In genomic region chr9:107279378-107280321, GRCm38 (mm10) we compare ENCODE assay signal across 8 mouse cellular contexts. TPM values are rescaled to one million over a fixed set of nuclear protein-coding genes. Genes with fewer than 3 reads are reported as not detected.
DNase-seq lines count a peak whose midpoint lies in the region; ATAC-seq and TF ChIP-seq lines count a peak whose summit lies in the region.

No protein-coding gene starts in this region.

- no peak for TF ChIP-seq CTCF in hindbrain, postnatal 0 days (IDR thresholded peaks at IDR 0.05; ENCODE audit: low read depth)

- H3K4me2 ChIP-seq in embryonic facial prominence, embryonic 11.5 days (ENCODE audit: low read depth, low read length), result peak overlapping the region; percentile 22
- H3K4me2 ChIP-seq in hindbrain, postnatal 0 days (ENCODE audit: low read depth, low read length), result 0 out of 2 replicates have a peak overlapping the region, but pooled peaks have one; percentile 21
- peak overlapping the region; percentile 59 for H3K4me2 ChIP-seq in liver, embryonic 15.5 days

- WGBS in embryonic facial prominence, embryonic 11.5 days, result 17% methylated on average over 16 of the region's 16 CpGs
- WGBS in hindbrain, postnatal 0 days, result 36% methylated on average over 16 of the region's 16 CpGs
- 22% methylated on average over 16 of the region's 16 CpGs for WGBS in liver, embryonic 15.5 days (ENCODE audit: insufficient replicate concordance)

- H3K27me3 ChIP-seq in embryonic facial prominence, embryonic 11.5 days (ENCODE audit: control insufficient read depth, insufficient read depth, low read length), result no peaks in the 10 kb centered on the region
- no peaks in the 10 kb centered on the region for H3K27me3 ChIP-seq in hindbrain, postnatal 0 days (ENCODE audit: insufficient read depth, low read length)
- no peaks in the 10 kb centered on the region for H3K27me3 ChIP-seq in liver, embryonic 15.5 days

- 0 out of 2 replicates have a peak overlapping the region, but pooled peaks have one; percentile 28 for H3K27ac ChIP-seq in embryonic facial prominence, embryonic 11.5 days (replicated peaks; ENCODE audit: low read depth, low read length)
- H3K27ac ChIP-seq in hindbrain, postnatal 0 days, result no peak overlapping the region
- H3K27ac ChIP-seq in liver, embryonic 15.5 days (replicated peaks), result peak overlapping the region; percentile 76

- no peaks in the 10 kb centered on the region for H3K36me3 ChIP-seq in embryonic facial prominence, embryonic 11.5 days (replicated peaks; ENCODE audit: control insufficient read depth, insufficient read depth, low read depth, low read length)
- no peaks in the 10 kb centered on the region for H3K36me3 ChIP-seq in hindbrain, postnatal 0 days (ENCODE audit: insufficient read depth, low read length)
- H3K36me3 ChIP-seq in liver, embryonic 15.5 days (replicated peaks), result no peaks in the 10 kb centered on the region

- peak overlapping the region; percentile 25 for H3K9ac ChIP-seq in embryonic facial prominence, embryonic 11.5 days (replicated peaks; ENCODE audit: low read length)
- H3K9ac ChIP-seq in hindbrain, postnatal 0 days (replicated peaks; ENCODE audit: low read length), result 0 out of 2 replicates have a peak overlapping the region, but pooled peaks have one; percentile 5
- H3K9ac ChIP-seq in liver, embryonic 15.5 days, result no peak overlapping the region

- peak; percentile 78 for ATAC-seq in embryonic facial prominence, embryonic 11.5 days (replicated peaks; ENCODE audit: insufficient number of reproducible peaks, low FRiP score, low TSS enrichment, low read depth)
- ATAC-seq in hindbrain, postnatal 0 days, result no peak
- peak; percentile 29 for ATAC-seq in liver, embryonic 15.5 days (ENCODE audit: insufficient read depth)

- H3K4me3 ChIP-seq in embryonic facial prominence, embryonic 11.5 days (ENCODE audit: low read depth, low read length), result no peak overlapping the region
- no peak overlapping the region for H3K4me3 ChIP-seq in hindbrain, postnatal 0 days (ENCODE audit: low read length)
- H3K4me3 ChIP-seq in liver, embryonic 15.5 days (replicated peaks), result peak overlapping the region; percentile 29

- no peaks in the 10 kb centered on the region for H3K9me3 ChIP-seq in embryonic facial prominence, embryonic 11.5 days (replicated peaks; ENCODE audit: control insufficient read depth, low read length)
- no peaks in the 10 kb centered on the region for H3K9me3 ChIP-seq in hindbrain, postnatal 0 days (ENCODE audit: low read length)
- no peaks in the 10 kb centered on the region for H3K9me3 ChIP-seq in liver, embryonic 15.5 days (replicated peaks)

- H3K4me1 ChIP-seq in embryonic facial prominence, embryonic 11.5 days (ENCODE audit: control insufficient read depth, insufficient read depth, low read length), result peaks cover 2% of the 10 kb centered on the region
- peaks cover 12% of the 10 kb centered on the region; the same call in 1 of the 2 replicates for H3K4me1 ChIP-seq in hindbrain, postnatal 0 days (ENCODE audit: insufficient read depth, low read length)
- H3K4me1 ChIP-seq in liver, embryonic 15.5 days (replicated peaks), result peaks cover 32% of the 10 kb centered on the region

- DNase-seq in adrenal gland, postnatal 14 days, result peak; percentile 33
- no peak for DNase-seq in adrenal gland, postnatal 10 days
- DNase-seq in embryonic facial prominence, embryonic 11.5 days (ENCODE audit: low spot score), result peak; percentile 66
- no peak for DNase-seq in hindbrain, postnatal 0 days (ENCODE audit: low spot score)
- DNase-seq in skeletal muscle tissue, adult 2 months (ENCODE audit: low read depth, low spot score), result peak; percentile 92
- no peak for DNase-seq in cerebellum, adult 9-11 months
- DNase-seq in cerebellum, postnatal 14 days, result no peak

RNA-seq across cellular contexts. Expression of gene Mapkapk3, which starts 10.0 kb away (rescaled TPM):
- total RNA-seq in adrenal gland, postnatal 14 days (2021), result 34.9 and 42.8 TPM in 2 replicates
- 10 to 100 TPM; 28.6 to 29.5 TPM for total RNA-seq in adrenal gland, postnatal 10 days (2021)
- 3.7 and 4.1 TPM in 2 replicates for polyA plus RNA-seq in embryonic facial prominence, embryonic 11.5 days (2014; fragmentation: Nextera tagmentation; extraction: Ambion mirVana)
- total RNA-seq in hindbrain, postnatal 0 days (2014; rRNA removed), result 3.5 and 3.8 TPM in 2 replicates
- 2.6 and 3.0 TPM in 2 replicates for polyA plus RNA-seq in hindbrain, postnatal 0 days (2015; fragmentation: Nextera tagmentation; extraction: Ambion mirVana)
- polyA plus RNA-seq in liver, embryonic 15.5 days (2015; fragmentation: Nextera tagmentation; extraction: Ambion mirVana), result 10.0 and 11.7 TPM in 2 replicates

RNA-seq across cellular contexts. Expression of gene Cish, which starts 16.2 kb away (rescaled TPM):
- 20.5 and 63.5 TPM in 2 replicates for total RNA-seq in adrenal gland, postnatal 14 days (2021)
- 10 to 100 TPM; 36.9 to 45.3 TPM for total RNA-seq in adrenal gland, postnatal 10 days (2021)
- polyA plus RNA-seq in embryonic facial prominence, embryonic 11.5 days (2014; fragmentation: Nextera tagmentation; extraction: Ambion mirVana), result 3.4 and 3.7 TPM in 2 replicates
- 2.8 and 5.3 TPM in 2 replicates for total RNA-seq in hindbrain, postnatal 0 days (2014; rRNA removed)
- 8.6 and 8.8 TPM in 2 replicates for polyA plus RNA-seq in hindbrain, postnatal 0 days (2015; fragmentation: Nextera tagmentation; extraction: Ambion mirVana)
- polyA plus RNA-seq in liver, embryonic 15.5 days (2015; fragmentation: Nextera tagmentation; extraction: Ambion mirVana), result 11.6 and 12.4 TPM in 2 replicates

RNA-seq across cellular contexts. Expression of gene Dock3, which starts 47.9 kb away (rescaled TPM):
- total RNA-seq in adrenal gland, postnatal 14 days (2021), result 3.4 and 4.2 TPM in 2 replicates
- 1 to 10 TPM; 3.3 to 4.5 TPM for total RNA-seq in adrenal gland, postnatal 10 days (2021)
- 0.46 and 2.2 TPM in 2 replicates for polyA plus RNA-seq in embryonic facial prominence, embryonic 11.5 days (2014; fragmentation: Nextera tagmentation; extraction: Ambion mirVana)
- 43.4 and 52.4 TPM in 2 replicates for total RNA-seq in hindbrain, postnatal 0 days (2014; rRNA removed)
- polyA plus RNA-seq in hindbrain, postnatal 0 days (2015; fragmentation: Nextera tagmentation; extraction: Ambion mirVana), result 21.6 and 23.9 TPM in 2 replicates
- polyA plus RNA-seq in liver, embryonic 15.5 days (2015; fragmentation: Nextera tagmentation; extraction: Ambion mirVana), result 0.01 TPM in 1 of 2 replicates, not detected in the other

RNA-seq across cellular contexts. Expression of gene Hemk1, which starts 58.5 kb away (rescaled TPM):
- total RNA-seq in adrenal gland, postnatal 14 days (2021), result 23.1 and 23.9 TPM in 2 replicates
- total RNA-seq in adrenal gland, postnatal 10 days (2021), result 10 to 100 TPM; 24.1 to 33.5 TPM
- polyA plus RNA-seq in embryonic facial prominence, embryonic 11.5 days (2014; fragmentation: Nextera tagmentation; extraction: Ambion mirVana), result 8.2 and 11.0 TPM in 2 replicates
- 14.8 and 18.1 TPM in 2 replicates for total RNA-seq in hindbrain, postnatal 0 days (2014; rRNA removed)
- 13.6 and 16.4 TPM in 2 replicates for polyA plus RNA-seq in hindbrain, postnatal 0 days (2015; fragmentation: Nextera tagmentation; extraction: Ambion mirVana)
- polyA plus RNA-seq in liver, embryonic 15.5 days (2015; fragmentation: Nextera tagmentation; extraction: Ambion mirVana), result 3.6 and 3.7 TPM in 2 replicates

Comparison
In these comparisons a context has a peak if more than half of its experiments do, and no peak if none do; other contexts are left out.
1. DNase-seq: peak in adrenal gland, postnatal 14 days (single experiment), embryonic facial prominence, embryonic 11.5 days (single experiment) and skeletal muscle tissue, adult 2 months (single experiment); none in adrenal gland, postnatal 10 days (single experiment), hindbrain, postnatal 0 days (single experiment), cerebellum, adult 9-11 months (single experiment) and cerebellum, postnatal 14 days (0 of 2).
2. Peak in every context shown above with its lines, with median percentiles within 50 percentile points of each other: H3K4me2 ChIP-seq.